Mouse (Mus musculus) forebrain, postnatal 0 days (tissue): ENCODE measurements around the gene Tmem201. TPM values are rescaled to one million over a fixed set of nuclear protein-coding genes. Genes with fewer than 3 reads are reported as not detected.

Source experiments
- ATAC-seq: fragments of 200-750 bp; cut with Nextera tagmentation; 2 replicates; pipeline ENCODE4 v1.8.0; 2017; ENCODE audit warnings: mild to moderate bottlenecking, moderate library complexity
- DNase-seq: peaks from one replicate; pipeline ENCODE4 v3.0.0-alpha.2; 2015
- H3K27ac ChIP-seq: fragments of 300-500 bp; sonication (generic); 2 replicates; pipeline ENCODE4 v1.5.1; 2014; ENCODE audit warnings: low read depth, mild to moderate bottlenecking, antibody characterized with exemption, low read length, moderate library complexity, mixed read lengths
- H3K27me3 ChIP-seq: fragments of 300-500 bp; sonication (generic); 2 replicates; pipeline ENCODE4 v1.6.1; 2014; ENCODE audit warnings: mild to moderate bottlenecking, low read length, mixed read lengths; ENCODE audit not compliant: insufficient read depth
- H3K36me3 ChIP-seq: fragments of 300-500 bp; sonication (generic); 2 replicates; pipeline ENCODE4 v1.6.1; 2014; ENCODE audit warnings: mild to moderate bottlenecking, moderate library complexity; ENCODE audit not compliant: insufficient read depth
- H3K4me1 ChIP-seq: fragments of 300-500 bp; sonication (generic); 2 replicates; pipeline ENCODE4 v1.6.1; 2014; ENCODE audit warnings: antibody characterized with exemption; ENCODE audit not compliant: insufficient read depth
- H3K4me2 ChIP-seq: fragments of 300-500 bp; sonication (generic); 2 replicates; pipeline ENCODE4 v1.6.1; 2014; ENCODE audit warnings: low read depth, mild to moderate bottlenecking, moderate library complexity
- H3K4me3 ChIP-seq: fragments of 300-500 bp; sonication (generic); 2 replicates; pipeline ENCODE4 v1.5.1; 2014; ENCODE audit warnings: low read depth, low read length, mixed read lengths
- H3K9ac ChIP-seq: fragments of 300-500 bp; sonication (generic); 2 replicates; pipeline ENCODE4 v1.6.1; 2014; ENCODE audit warnings: mild to moderate bottlenecking
- H3K9me3 ChIP-seq: fragments of 300-500 bp; sonication (generic); 2 replicates; pipeline ENCODE4 v1.6.1; 2016; ENCODE audit warnings: low read length
- CTCF ChIP-seq: sonication (generic); IDR thresholded peaks from 2 replicates; pipeline ENCODE4 v1.5.1; 2016; ENCODE audit warnings: antibody characterized with exemption, control low read depth, low read depth
- WGBS: fragments of 180-500 bp; shearing (Covaris S2); extraction: QIAGEN DNeasy Blood & Tissue Kit; methylation state at CpG from one replicate; pipeline ENCODE4 v1.1.7; 2014; 5-methylcytosine and 5-hydroxymethylcytosine counted together
- polyA plus RNA-seq: library from polyadenylated mRNA; unstranded; fragments of >200 nt; fragmentation: Nextera tagmentation; extraction: Ambion mirVana; gene quantifications from 2 replicates; pipeline ENCODE4 v1.2.1, GENCODE M21; 2015
- total RNA-seq: library from RNA; depleted of rRNA; stranded (reverse); fragments of >200 nt; gene quantifications from 2 replicates; pipeline ENCODE4 v1.2.3, GENCODE M21; 2014

Tmem201 gene
- total and polyA plus RNA-seq, 2 experiments from 2014 or later: 39.6 to 50.7 TPM

GRCm38 (mm10) chr4:149683875-149684274 is 54.0 kb downstream of the Tmem201 start:
- ATAC-seq: no peak
- Histone ChIP-seq H3K36me3 (no peaks in the 10 kb centered on the region), H3K4me1 (no peaks in the 10 kb centered on the region), H3K27me3 (peaks cover 3% of the 10 kb centered on the region; the same call in 1 of the 2 replicates), H3K9me3 (no peaks in the 10 kb centered on the region), H3K9ac (no peak overlapping the region), H3K27ac (no peak overlapping the region), H3K4me2 (no peak overlapping the region), H3K4me3 (no peak overlapping the region)
- no peak for DNase-seq
- no peak for TF ChIP-seq CTCF
- WGBS: 12% methylated on average over 7 of the region's 7 CpGs

GRCm38 (mm10) chr4:149679056-149679770 is 58.6 kb downstream of the Tmem201 start:
- Histone ChIP-seq H3K36me3 (no peaks in the 10 kb centered on the region), H3K9ac (no peak overlapping the region), H3K4me2 (no peak overlapping the region), H3K4me1 (no peaks in the 10 kb centered on the region), H3K27ac (no peak overlapping the region), H3K4me3 (no peak overlapping the region), H3K27me3 (no peaks in the 10 kb centered on the region), H3K9me3 (no peaks in the 10 kb centered on the region)
- no peak for TF ChIP-seq CTCF
- no peak for ATAC-seq
- WGBS: 79% methylated on average over 11 of the region's 11 CpGs
- DNase-seq: no peak

- H3K4me1 ChIP-seq: no peaks in the 10 kb centered on the region
- WGBS: 75% methylated on average over 1 of the region's 1 CpGs
- no peak for TF ChIP-seq CTCF
- H3K27ac ChIP-seq: no peak overlapping the region
- no peaks in the 10 kb centered on the region for H3K27me3 ChIP-seq
- H3K36me3 ChIP-seq: no peaks in the 10 kb centered on the region
- H3K9ac ChIP-seq: no peak overlapping the region
- no peak for ATAC-seq
- H3K4me3 ChIP-seq: no peak overlapping the region
- DNase-seq: no peak
- no peak overlapping the region for H3K4me2 ChIP-seq
- no peaks in the 10 kb centered on the region for H3K9me3 ChIP-seq
Measured at GRCm38 (mm10) chr4:149678006-149678405, 59.8 kb downstream of the Tmem201 start.

- H3K27me3 ChIP-seq: no peaks in the 10 kb centered on the region
- TF ChIP-seq CTCF: no peak
- peak overlapping the region; percentile 88 for H3K27ac ChIP-seq
- ATAC-seq: peak; percentile 88
- no peaks in the 10 kb centered on the region for H3K4me1 ChIP-seq
- H3K36me3 ChIP-seq: no peaks in the 10 kb centered on the region
- peak overlapping the region; percentile 75 for H3K4me3 ChIP-seq
- H3K4me2 ChIP-seq: peak overlapping the region; percentile 80
- H3K9me3 ChIP-seq: no peaks in the 10 kb centered on the region
- H3K9ac ChIP-seq: peak overlapping the region; percentile 85
- peak; percentile 74 for DNase-seq
- 2% methylated on average over 60 of the region's 60 CpGs for WGBS
Measured at GRCm38 (mm10) chr4:149675378-149676261, 62.2 kb downstream of the Tmem201 start.

- peak; percentile 1; the same call in 1 of the 2 replicates for ATAC-seq
- peak overlapping the region; percentile 75 for H3K4me3 ChIP-seq
- TF ChIP-seq CTCF: no peak
- peak overlapping the region; percentile 88 for H3K27ac ChIP-seq
- peak overlapping the region; percentile 80 for H3K4me2 ChIP-seq
- no peaks in the 10 kb centered on the region for H3K36me3 ChIP-seq
- no peaks in the 10 kb centered on the region for H3K4me1 ChIP-seq
- DNase-seq: peak; percentile 66
- no peaks in the 10 kb centered on the region for H3K27me3 ChIP-seq
- H3K9ac ChIP-seq: peak overlapping the region; percentile 85
- WGBS: 7% methylated on average over 8 of the region's 8 CpGs
- H3K9me3 ChIP-seq: no peaks in the 10 kb centered on the region
Measured at GRCm38 (mm10) chr4:149674814-149675377, 62.9 kb downstream of the Tmem201 start.

- no peak overlapping the region for H3K27ac ChIP-seq
- no peak overlapping the region for H3K4me2 ChIP-seq
- no peaks in the 10 kb centered on the region for H3K4me1 ChIP-seq
- H3K4me3 ChIP-seq: no peak overlapping the region
- H3K36me3 ChIP-seq: no peaks in the 10 kb centered on the region
- no peak for DNase-seq
- no peaks in the 10 kb centered on the region for H3K9me3 ChIP-seq
- WGBS: 97% methylated on average over 5 of the region's 5 CpGs
- ATAC-seq: no peak
- no peak for TF ChIP-seq CTCF
- no peaks in the 10 kb centered on the region for H3K27me3 ChIP-seq
- H3K9ac ChIP-seq: no peak overlapping the region
Measured at GRCm38 (mm10) chr4:149672747-149673146, 65.1 kb downstream of the Tmem201 start.
